Mouse (Mus musculus): ENCODE data around the gene Grb7. TPM values are rescaled to one million over a fixed set of nuclear protein-coding genes. Genes with fewer than 3 reads are reported as not detected.
A peak's percentile ranks its signal among the peaks of the same experiment; 100 is the strongest.

The Grb7 gene
- polyA plus RNA-seq, 1 experiment from 2014 or later, result 0.24 TPM

- Histone ChIP-seq H3K9me3 (no peaks in the 10 kb centered on the region), H3K4me3 (replicated peaks) (no peak overlapping the region), H3K36me3 (no peaks in the 10 kb centered on the region), H3K4me1 (replicated peaks) (peaks cover 6% of the 10 kb centered on the region), H3K4me2 (replicated peaks) (peak overlapping the region; percentile 5; the same call in 1 of the 2 replicates), H3K27me3 (peaks cover 43% of the 10 kb centered on the region), H3K9ac (replicated peaks) (no peak overlapping the region), H3K27ac (no peak overlapping the region)
- 1% methylated on average over 31 of the region's 33 CpGs for WGBS
- ATAC-seq, result no peak
Observed at GRCm38 (mm10) chr11:98446562-98447474, 624 bp downstream of the Grb7 start.

DNA sequence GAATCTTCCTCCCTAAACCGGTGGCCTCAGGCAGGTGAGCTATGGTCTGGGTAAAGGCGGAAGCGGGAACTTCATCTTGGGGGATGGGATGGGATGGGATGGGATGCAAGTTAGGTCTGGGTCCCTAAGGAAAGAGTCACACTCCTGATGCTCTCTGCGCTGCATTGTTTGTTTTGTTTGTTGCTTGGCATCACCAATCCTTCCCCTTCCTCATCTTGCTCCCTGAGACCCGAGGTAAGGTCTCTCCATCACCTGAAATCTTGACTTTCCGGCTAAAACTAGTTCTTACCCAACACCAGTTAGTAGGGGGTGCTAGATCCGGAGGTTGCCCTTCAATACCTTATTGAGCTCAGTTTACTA lies 1.3 kb downstream of the Grb7 start:
- no peaks in the 10 kb centered on the region for H3K36me3 ChIP-seq
- H3K4me1 ChIP-seq (replicated peaks), result peaks cover 6% of the 10 kb centered on the region
- 0 out of 2 replicates have a peak overlapping the region, but pooled peaks have one; percentile 5 for H3K4me2 ChIP-seq (replicated peaks)
- 14% methylated on average over 7 of the region's 7 CpGs for WGBS
- no peaks in the 10 kb centered on the region for H3K9me3 ChIP-seq
- ATAC-seq, result no peak
- H3K27me3 ChIP-seq, result peaks cover 43% of the 10 kb centered on the region
- H3K9ac ChIP-seq (replicated peaks), result no peak overlapping the region
- no peak overlapping the region for H3K4me3 ChIP-seq (replicated peaks)
- H3K27ac ChIP-seq, result no peak overlapping the region

DNA sequence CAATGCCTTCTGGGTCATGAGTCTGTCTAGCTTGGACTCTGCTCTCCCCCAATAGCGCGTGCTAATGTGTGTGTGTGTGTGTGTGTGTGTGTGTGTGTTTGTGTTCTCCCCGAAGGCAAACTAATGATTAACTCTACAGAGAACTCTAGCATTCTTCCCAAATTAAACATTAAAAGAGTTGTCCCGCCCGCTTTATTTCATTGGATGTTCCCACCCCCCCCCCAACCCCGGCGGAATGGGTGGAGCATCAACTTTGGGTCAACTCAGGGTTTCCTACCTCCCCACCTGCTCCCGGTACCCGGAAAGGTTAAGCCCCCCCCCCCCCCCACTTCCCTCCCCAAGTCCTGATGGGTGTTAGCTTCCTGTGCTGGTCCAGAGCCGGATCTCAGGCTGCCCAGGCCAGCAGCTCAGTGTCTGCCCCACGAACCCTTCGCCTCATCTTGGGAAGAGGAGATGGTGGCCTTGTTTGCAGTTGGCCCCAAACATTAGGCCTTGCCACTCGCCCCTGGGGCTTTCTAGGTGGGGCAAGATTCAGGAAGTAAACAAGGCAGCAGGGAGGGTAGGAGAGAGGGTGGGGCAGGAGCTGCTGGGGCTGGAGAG lies 2.1 kb downstream of the Grb7 start:
- no peaks in the 10 kb centered on the region for H3K9me3 ChIP-seq
- H3K4me2 ChIP-seq (replicated peaks), result no peak overlapping the region
- 54% methylated on average over 10 of the region's 13 CpGs for WGBS
- H3K4me1 ChIP-seq (replicated peaks), result peaks cover 6% of the 10 kb centered on the region
- ATAC-seq, result no peak
- no peak overlapping the region for H3K4me3 ChIP-seq (replicated peaks)
- H3K36me3 ChIP-seq, result no peaks in the 10 kb centered on the region
- H3K27ac ChIP-seq, result no peak overlapping the region
- peaks cover 43% of the 10 kb centered on the region for H3K27me3 ChIP-seq
- H3K9ac ChIP-seq (replicated peaks), result no peak overlapping the region

DNA sequence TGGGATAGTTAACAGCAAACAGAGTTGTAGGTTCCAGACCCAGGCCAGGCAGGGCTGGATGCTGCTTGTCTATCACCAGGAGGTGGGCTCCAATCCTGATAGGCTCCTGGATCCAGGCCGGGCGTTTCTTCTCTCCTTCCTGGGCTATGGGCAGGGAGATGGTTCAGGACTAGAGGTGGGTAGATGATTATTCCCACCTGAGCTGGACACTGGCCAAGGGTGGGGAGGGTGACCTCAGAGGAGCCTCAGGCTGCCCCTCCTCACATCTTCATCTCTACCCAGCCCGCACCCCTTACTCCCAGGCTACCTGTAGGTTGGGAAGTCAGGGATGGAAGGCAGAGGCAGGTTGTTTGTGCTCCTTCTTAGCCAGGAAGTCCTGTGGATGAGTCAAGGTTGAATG lies 3.2 kb downstream of the Grb7 start:
- no peak overlapping the region for H3K27ac ChIP-seq
- H3K4me3 ChIP-seq (replicated peaks), result no peak overlapping the region
- no peak for ATAC-seq
- peaks cover 6% of the 10 kb centered on the region for H3K4me1 ChIP-seq (replicated peaks)
- no peak overlapping the region for H3K9ac ChIP-seq (replicated peaks)
- no peaks in the 10 kb centered on the region for H3K36me3 ChIP-seq
- no peak overlapping the region for H3K4me2 ChIP-seq (replicated peaks)
- H3K27me3 ChIP-seq, result peaks cover 43% of the 10 kb centered on the region
- 80% methylated on average over 3 of the region's 3 CpGs for WGBS
- no peaks in the 10 kb centered on the region for H3K9me3 ChIP-seq

- H3K4me3 ChIP-seq (replicated peaks), result no peak overlapping the region
- H3K36me3 ChIP-seq, result no peaks in the 10 kb centered on the region
- WGBS, result 87% methylated on average over 20 of the region's 20 CpGs
- no peaks in the 10 kb centered on the region for H3K9me3 ChIP-seq
- ATAC-seq, result no peak
- H3K4me1 ChIP-seq (replicated peaks), result peaks cover 6% of the 10 kb centered on the region
- H3K4me2 ChIP-seq (replicated peaks), result no peak overlapping the region
- no peak overlapping the region for H3K9ac ChIP-seq (replicated peaks)
- H3K27ac ChIP-seq, result no peak overlapping the region
- peaks cover 43% of the 10 kb centered on the region for H3K27me3 ChIP-seq
Observed at GRCm38 (mm10) chr11:98449921-98450771, 4.0 kb downstream of the Grb7 start.

GRCm38 (mm10) chr11:98455484-98455883 lies 9.3 kb downstream of the Grb7 start:
- Histone ChIP-seq H3K4me3 (replicated peaks) (no peak overlapping the region), H3K36me3 (no peaks in the 10 kb centered on the region), H3K27me3 (peaks cover 32% of the 10 kb centered on the region), H3K4me2 (replicated peaks) (no peak overlapping the region), H3K9ac (replicated peaks) (no peak overlapping the region), H3K9me3 (no peaks in the 10 kb centered on the region), H3K4me1 (replicated peaks) (peaks cover 11% of the 10 kb centered on the region; the same call in 1 of the 2 replicates), H3K27ac (no peak overlapping the region)
- no peak for ATAC-seq
- 85% methylated on average over 4 of the region's 4 CpGs for WGBS

GRCm38 (mm10) chr11:98456545-98456944 lies 10.4 kb downstream of the Grb7 start:
- no peak for ATAC-seq
- Histone ChIP-seq H3K4me3 (replicated peaks) (no peak overlapping the region; the same call in 1 of the 2 replicates), H3K9me3 (no peaks in the 10 kb centered on the region), H3K9ac (replicated peaks) (no peak overlapping the region), H3K36me3 (no peaks in the 10 kb centered on the region), H3K4me1 (replicated peaks) (peaks cover 11% of the 10 kb centered on the region; the same call in 1 of the 2 replicates), H3K4me2 (replicated peaks) (no peak overlapping the region), H3K27ac (no peak overlapping the region), H3K27me3 (peaks cover 39% of the 10 kb centered on the region)
- WGBS, result 80% methylated on average over 5 of the region's 5 CpGs

DNA sequence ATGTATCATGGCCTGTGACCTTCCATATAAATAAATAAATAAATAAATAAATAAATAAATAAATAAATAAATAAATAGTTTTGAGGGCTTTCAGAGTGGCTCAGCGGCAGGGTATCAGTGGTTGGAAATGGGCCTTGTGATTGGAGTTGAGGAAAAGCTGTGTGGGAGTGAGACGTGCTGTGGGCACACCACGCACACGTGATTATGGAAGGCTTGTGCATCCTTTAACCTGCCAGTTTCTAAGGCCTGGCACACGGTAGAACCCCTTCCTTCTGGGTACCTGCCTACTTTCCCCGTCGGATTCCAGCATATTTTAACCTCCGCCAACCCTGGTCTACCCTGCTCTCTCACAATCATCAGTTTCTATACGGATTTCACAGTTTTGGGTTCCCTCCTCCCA lies 10.8 kb downstream of the Grb7 start:
- Histone ChIP-seq H3K4me2 (replicated peaks) (peak overlapping the region; percentile 78), H3K9ac (replicated peaks) (peak overlapping the region; percentile 71; the same call in 1 of the 2 replicates), H3K4me3 (replicated peaks) (peak overlapping the region; percentile 59), H3K9me3 (no peaks in the 10 kb centered on the region), H3K36me3 (no peaks in the 10 kb centered on the region), H3K27me3 (peaks cover 43% of the 10 kb centered on the region), H3K4me1 (replicated peaks) (peaks cover 11% of the 10 kb centered on the region; the same call in 1 of the 2 replicates), H3K27ac (peak overlapping the region; percentile 69; the same call in 1 of the 2 replicates)
- WGBS, result 25% methylated on average over 9 of the region's 9 CpGs
- peak; percentile 38 for ATAC-seq

DNA sequence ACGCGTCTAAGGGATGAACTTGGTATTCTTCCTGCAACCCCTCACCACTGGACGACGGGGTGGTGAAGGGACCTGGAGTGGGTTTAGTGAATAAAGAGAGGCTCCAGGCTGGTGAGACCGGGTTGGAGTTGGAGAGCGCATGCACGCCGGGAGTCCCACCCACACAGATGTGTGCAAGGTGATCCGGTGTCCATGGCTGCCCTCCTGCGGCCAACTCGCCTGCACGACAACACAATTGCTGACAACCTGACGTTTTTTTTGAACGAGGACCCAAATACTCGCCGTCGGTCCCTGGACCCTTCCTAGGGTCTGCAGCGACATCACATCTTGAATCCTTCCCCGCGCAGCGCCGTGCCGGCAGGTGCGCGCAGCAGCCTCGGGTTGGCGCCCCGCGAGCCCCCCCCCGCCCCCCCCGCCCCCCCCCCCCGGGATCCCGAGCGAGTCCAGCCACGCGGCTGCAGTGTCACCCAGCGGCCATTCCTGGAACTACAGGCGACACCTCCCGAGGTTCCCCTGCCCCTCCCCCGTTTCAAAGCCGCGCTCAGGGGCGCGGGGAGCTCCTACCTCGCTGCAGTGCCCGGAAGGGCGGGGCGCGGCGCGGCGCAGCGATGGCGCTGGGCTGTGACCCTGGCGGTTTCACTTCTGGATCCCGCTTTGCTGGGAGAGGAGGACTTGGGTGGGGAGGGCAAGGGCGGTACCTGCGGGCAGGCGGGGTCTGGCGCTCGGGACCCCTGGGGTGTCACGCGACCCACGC lies 11.3 kb downstream of the Grb7 start:
- peak overlapping the region; percentile 69 for H3K27ac ChIP-seq
- peak overlapping the region; percentile 78 for H3K4me2 ChIP-seq (replicated peaks)
- H3K4me3 ChIP-seq (replicated peaks), result peak overlapping the region; percentile 59
- peaks cover 11% of the 10 kb centered on the region; the same call in 1 of the 2 replicates for H3K4me1 ChIP-seq (replicated peaks)
- peak overlapping the region; percentile 71 for H3K9ac ChIP-seq (replicated peaks)
- peaks cover 45% of the 10 kb centered on the region for H3K27me3 ChIP-seq
- under 1% methylated on average over 44 of the region's 64 CpGs for WGBS
- no peaks in the 10 kb centered on the region for H3K9me3 ChIP-seq
- H3K36me3 ChIP-seq, result no peaks in the 10 kb centered on the region
- peak; percentile 90 for ATAC-seq

DNA sequence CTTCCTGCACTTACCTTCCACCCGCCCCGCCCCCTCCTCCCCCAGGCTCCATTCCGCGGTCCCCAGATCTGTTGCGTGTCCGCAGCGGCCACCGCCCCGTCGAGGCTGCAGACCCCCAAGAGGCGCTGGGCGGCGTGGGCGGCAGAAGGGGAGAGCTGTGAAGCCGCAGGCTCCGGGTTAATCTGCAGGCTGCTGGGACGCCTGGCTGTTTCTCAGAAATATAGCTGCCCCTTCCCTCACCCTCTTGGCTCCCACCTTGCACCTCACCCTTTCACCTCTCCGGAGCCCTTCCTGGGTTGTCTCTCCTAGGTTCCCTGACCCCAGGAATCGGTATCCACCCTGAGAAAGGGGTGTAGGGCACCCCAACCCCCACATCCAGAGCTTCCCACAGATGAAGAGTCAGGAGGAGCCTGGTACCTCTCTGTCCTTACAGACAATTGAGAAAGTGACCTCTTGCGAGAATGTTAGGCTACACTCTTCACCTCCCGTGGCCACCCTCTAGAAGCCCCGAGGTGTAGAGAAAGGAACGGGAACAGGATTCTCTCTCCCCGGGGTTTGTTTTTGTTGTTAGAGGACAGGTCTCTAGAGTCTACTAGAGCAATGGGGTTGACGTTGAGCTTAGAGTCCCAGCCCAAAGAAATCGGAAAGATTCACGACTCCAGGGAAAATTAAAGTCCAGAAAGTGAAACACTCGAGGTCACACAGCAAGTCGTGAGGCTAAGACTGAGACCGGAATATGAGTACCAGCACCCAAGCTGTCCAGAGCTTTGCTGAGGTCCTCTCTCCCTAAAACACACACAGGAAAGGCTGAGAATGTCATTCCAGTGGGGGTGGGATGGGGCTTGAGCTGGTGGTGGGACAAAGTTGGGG lies 12.2 kb downstream of the Grb7 start:
- H3K27me3 ChIP-seq, result peaks cover 45% of the 10 kb centered on the region
- H3K27ac ChIP-seq, result no peak overlapping the region
- peak overlapping the region; percentile 59 for H3K4me3 ChIP-seq (replicated peaks)
- no peaks in the 10 kb centered on the region for H3K36me3 ChIP-seq
- peaks cover 11% of the 10 kb centered on the region; the same call in 1 of the 2 replicates for H3K4me1 ChIP-seq (replicated peaks)
- H3K9ac ChIP-seq (replicated peaks), result peak overlapping the region; percentile 71
- H3K4me2 ChIP-seq (replicated peaks), result peak overlapping the region; percentile 78
- 3% methylated on average over 28 of the region's 30 CpGs for WGBS
- no peak for ATAC-seq
- no peaks in the 10 kb centered on the region for H3K9me3 ChIP-seq

Measured in midbrain, embryonic 13.5 days (tissue).